Mouse (Mus musculus) hindbrain, embryonic 15.5 days (tissue): ENCODE results near the gene Hist1h4d. TPM values are rescaled to one million over a fixed set of nuclear protein-coding genes. Genes with fewer than 3 reads are reported as not detected.
A peak's percentile ranks its signal among the peaks of the same experiment; 100 is the strongest.
"Not testable (repeated sequence)": the region's sequence is repeated elsewhere in the genome, so short reads cannot be mapped to it uniquely, and the experiment has no call there.

Experiments
- ATAC-seq: fragments of 200-750 bp; cut with Nextera tagmentation; 2 replicates; pipeline ENCODE4 v1.8.0; 2017; ENCODE audit warnings: low read depth, moderate number of reproducible peaks, moderate TSS enrichment; ENCODE audit not compliant: low FRiP score
- H3K27ac ChIP-seq: fragments of 300-500 bp; sonication (generic); replicated peaks from 2 replicates; pipeline ENCODE4 v1.5.1; 2015; ENCODE audit warnings: mild to moderate bottlenecking, inconsistent platforms
- H3K27me3 ChIP-seq: fragments of 300-500 bp; sonication (generic); 2 replicates; pipeline ENCODE4 v1.6.1; 2015; ENCODE audit warnings: control low read depth, inconsistent platforms
- H3K36me3 ChIP-seq: fragments of 300-500 bp; sonication (generic); 2 replicates; pipeline ENCODE4 v1.6.1; 2015; ENCODE audit warnings: control low read depth, inconsistent platforms
- H3K4me1 ChIP-seq: fragments of 300-500 bp; sonication (generic); replicated peaks from 2 replicates; pipeline ENCODE4 v1.6.1; 2015; ENCODE audit warnings: control low read depth, inconsistent platforms
- H3K4me2 ChIP-seq: fragments of 300-500 bp; sonication (generic); 2 replicates; pipeline ENCODE4 v1.6.1; 2015; ENCODE audit warnings: moderate library complexity, mild to moderate bottlenecking, inconsistent platforms
- H3K4me3 ChIP-seq: fragments of 300-500 bp; sonication (generic); 2 replicates; pipeline ENCODE4 v1.5.1; 2015; ENCODE audit warnings: mild to moderate bottlenecking, inconsistent platforms
- H3K9ac ChIP-seq: fragments of 300-500 bp; sonication (generic); 2 replicates; pipeline ENCODE4 v1.6.1; 2015; ENCODE audit warnings: inconsistent platforms
- H3K9me3 ChIP-seq: fragments of 300-500 bp; sonication (generic); 2 replicates; pipeline ENCODE4 v1.6.1; 2016; ENCODE audit warnings: control low read depth, inconsistent platforms
- WGBS: fragments of 180-500 bp; shearing (Covaris S2); methylation state at CpG from one replicate; pipeline ENCODE4 v1.1.7; 2015; 5-methylcytosine and 5-hydroxymethylcytosine counted together
- polyA plus RNA-seq: library from polyadenylated mRNA; unstranded; fragments of >200 nt; fragmentation: Nextera tagmentation; extraction: Ambion mirVana; gene quantifications from 2 replicates; pipeline ENCODE4 v1.2.1, GENCODE M21; 2015

Hist1h4d gene
- polyA plus RNA-seq, 1 experiment from 2014 or later: 35.1 TPM

DNA sequence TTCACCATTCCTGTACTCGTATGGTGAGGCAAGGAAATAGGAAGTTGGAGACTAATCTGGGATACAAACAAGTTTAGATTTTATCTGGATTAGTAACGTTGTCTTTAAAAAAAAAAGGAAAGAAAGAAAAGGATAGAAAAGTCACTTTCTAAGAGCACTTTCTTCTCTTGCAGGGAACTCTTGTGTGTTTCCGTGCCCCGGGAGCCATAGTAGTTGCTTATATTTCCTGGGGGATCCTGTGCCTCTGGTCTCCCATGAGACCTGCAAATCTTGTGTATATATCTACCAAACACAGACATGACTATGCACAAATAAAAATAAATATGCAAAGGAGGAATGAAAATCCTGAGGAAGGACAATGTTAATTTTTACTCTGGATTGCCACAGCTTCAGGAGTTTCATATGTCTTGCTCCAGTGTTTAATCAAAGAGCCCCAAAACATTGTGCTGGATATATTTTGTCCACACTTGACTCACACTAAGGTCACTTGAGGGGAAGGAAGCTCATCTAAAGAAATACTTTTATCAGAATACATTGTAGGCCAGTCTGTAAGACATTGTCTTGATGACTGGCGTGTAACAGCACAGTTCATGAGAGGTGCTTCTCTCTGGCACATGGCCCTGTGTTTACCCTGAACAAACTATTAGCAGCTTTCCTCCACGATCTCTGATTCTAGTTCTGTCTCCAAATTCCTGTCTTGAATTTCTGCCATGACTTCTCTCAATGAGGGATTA is 4.3 kb upstream of the Hist1h4d start:
- 0 out of 2 replicates have a peak overlapping the region, but pooled peaks have one; percentile 16 for H3K9ac ChIP-seq

DNA sequence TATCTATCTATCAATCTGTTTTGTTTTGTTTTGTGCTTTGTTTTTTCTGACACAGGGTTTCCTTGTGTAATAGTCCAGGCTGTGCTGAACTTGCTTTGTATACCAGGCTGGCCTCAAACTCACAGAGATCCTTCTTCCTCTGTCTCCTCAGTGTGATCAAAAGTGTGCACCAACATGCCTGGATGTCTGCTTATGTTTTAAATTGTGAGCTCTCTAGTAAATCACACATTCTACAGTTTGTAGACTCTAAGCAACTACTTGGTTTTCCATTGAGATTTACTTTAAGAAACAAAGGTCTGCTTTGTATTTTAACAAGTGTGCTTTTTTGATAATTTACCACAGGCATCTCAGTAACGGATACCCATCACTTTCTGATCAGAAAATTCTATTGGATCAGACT is 3.6 kb upstream of the Hist1h4d start:
- H3K36me3 ChIP-seq: no peaks in the 10 kb centered on the region
- whole genome bisulfite sequencing: 92% methylated on average over 1 of the region's 1 CpGs
- H3K9me3 ChIP-seq: no peaks in the 10 kb centered on the region
- ATAC-seq: no peak
- no peaks in the 10 kb centered on the region for H3K27me3 ChIP-seq
- H3K4me1 ChIP-seq: peaks cover 37% of the 10 kb centered on the region
- no peak overlapping the region for H3K4me3 ChIP-seq
- no peak overlapping the region for H3K27ac ChIP-seq
- H3K9ac ChIP-seq: no peak overlapping the region
- no peak overlapping the region for H3K4me2 ChIP-seq

More for the DNA sequence above, 4.3 kb upstream of the Hist1h4d start:
- no peak for ATAC-seq
- H3K9me3 ChIP-seq: no peaks in the 10 kb centered on the region
- H3K27ac ChIP-seq: peak overlapping the region; percentile 79; the same call in 1 of the 2 replicates
- H3K27me3 ChIP-seq: no peaks in the 10 kb centered on the region
- peak overlapping the region; percentile 58 for H3K4me2 ChIP-seq
- H3K4me3 ChIP-seq: peak overlapping the region; percentile 43; the same call in 1 of the 2 replicates
- H3K4me1 ChIP-seq: peaks cover 37% of the 10 kb centered on the region
- WGBS: 51% methylated on average over 6 of the region's 6 CpGs
- H3K36me3 ChIP-seq: no peaks in the 10 kb centered on the region

DNA sequence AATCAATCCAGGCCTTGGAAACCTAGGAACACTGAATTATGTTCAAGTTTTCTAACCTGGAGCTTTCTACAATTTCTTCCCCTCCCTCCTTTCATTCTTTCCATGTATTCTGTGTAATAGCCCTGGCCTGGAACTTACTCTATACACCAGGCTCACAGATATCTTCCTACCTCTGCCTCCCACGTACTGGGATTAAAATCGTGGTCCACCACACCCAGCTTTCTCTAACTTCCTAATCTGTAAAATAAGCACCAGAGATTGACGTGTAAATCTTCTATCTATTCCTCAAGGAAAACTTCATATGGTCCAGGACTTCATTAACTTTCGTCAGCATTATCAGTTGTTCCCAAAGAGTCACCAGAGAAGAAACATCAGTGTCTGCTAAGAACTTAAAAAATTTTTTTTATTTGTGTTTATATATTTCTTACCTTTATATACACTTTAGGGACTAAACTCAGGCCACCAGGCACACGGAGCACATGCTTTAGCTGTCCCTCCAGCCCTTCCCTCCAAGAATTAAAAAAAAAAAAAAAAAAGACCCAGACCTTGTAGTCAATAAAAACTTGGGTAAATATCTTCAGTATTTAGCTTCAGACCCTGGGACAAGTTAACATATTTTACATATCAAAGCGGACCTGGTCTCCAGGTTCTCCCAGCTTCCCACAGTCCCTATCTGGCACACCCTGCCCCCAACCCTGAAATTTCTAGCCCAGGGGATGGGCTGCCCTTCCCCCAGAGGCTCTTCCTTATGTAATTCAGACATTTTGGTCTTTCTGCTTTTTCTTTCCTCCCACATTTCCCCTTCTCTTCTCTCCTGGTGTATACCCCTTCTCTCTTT is 1.0 kb downstream of the Hist1h4d start:
- Histone ChIP-seq H3K9ac (peak overlapping the region; percentile 48), H3K4me3 (peak overlapping the region; percentile 53), H3K9me3 (no peaks in the 10 kb centered on the region), H3K36me3 (no peaks in the 10 kb centered on the region), H3K27ac (peak overlapping the region; percentile 80), H3K4me2 (peak overlapping the region; percentile 81), H3K4me1 (peaks cover 38% of the 10 kb centered on the region), H3K27me3 (no peaks in the 10 kb centered on the region)
- WGBS: 8% methylated on average over 6 of the region's 6 CpGs
- no peak for ATAC-seq

DNA sequence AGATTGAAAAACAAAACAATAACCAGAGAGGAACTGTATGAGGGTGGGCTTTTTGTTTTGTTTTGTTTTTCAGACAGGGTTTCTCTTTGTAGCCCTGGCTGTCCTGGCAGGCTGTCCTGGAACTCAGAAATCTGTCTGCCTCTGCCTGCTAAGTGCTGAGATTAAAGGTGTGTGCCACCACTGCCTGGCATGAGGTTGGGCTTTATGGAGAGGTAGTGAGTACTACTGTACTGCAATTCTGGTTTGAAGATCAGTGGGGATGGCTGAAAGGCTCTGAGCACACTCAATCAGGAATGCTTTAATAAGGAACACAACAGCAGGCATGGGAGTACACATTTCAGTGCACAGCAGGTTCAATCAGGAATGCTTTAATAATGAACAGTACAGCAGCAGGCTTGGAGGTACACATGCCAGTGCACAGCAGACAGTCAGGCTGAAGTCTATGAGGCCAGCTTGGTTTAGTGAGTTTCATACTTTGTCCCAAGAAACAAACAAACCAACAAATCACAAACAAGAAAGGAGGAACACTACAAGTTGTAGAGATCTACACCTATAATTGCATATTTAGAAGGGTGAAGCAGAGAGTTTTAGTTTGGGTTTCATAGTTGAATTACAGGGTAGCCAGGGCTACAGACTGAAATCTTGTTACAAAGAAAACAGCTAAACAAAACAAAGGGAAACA is 2.1 kb downstream of the Hist1h4d start:
- ATAC-seq: no peak
- Histone ChIP-seq H3K4me2 (no peak overlapping the region), H3K27me3 (no peaks in the 10 kb centered on the region), H3K27ac (no peak overlapping the region; the same call in 1 of the 2 replicates), H3K4me3 (no peak overlapping the region), H3K4me1 (peaks cover 38% of the 10 kb centered on the region), H3K9me3 (no peaks in the 10 kb centered on the region), H3K36me3 (no peaks in the 10 kb centered on the region), H3K9ac (no peak overlapping the region)

DNA sequence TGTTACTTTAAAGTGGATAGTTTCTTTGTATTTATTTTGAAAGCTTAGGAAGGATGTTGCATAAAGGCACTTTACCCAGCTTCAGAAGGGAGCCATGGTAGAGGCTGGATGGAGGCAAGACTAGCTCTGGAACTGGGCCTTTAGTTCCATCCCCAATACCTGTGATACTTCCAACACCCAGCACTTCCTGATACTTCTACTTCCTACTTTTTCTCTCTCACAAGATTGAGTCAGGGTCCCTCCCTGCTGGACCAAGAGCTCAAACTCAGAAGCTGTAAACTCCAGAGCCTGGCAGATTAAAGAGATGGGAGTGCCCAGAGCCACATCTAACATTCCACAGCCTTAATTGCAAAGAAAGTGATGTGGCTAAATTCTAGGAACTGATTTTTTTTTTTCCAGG is 2.9 kb downstream of the Hist1h4d start:
- Histone ChIP-seq H3K4me1 (peaks cover 38% of the 10 kb centered on the region), H3K9ac (peak overlapping the region; percentile 62; the same call in 1 of the 2 replicates), H3K36me3 (no peaks in the 10 kb centered on the region), H3K9me3 (no peaks in the 10 kb centered on the region), H3K27me3 (no peaks in the 10 kb centered on the region), H3K4me3 (peak overlapping the region; percentile 53), H3K27ac (peak overlapping the region; percentile 93), H3K4me2 (peak overlapping the region; percentile 93)
- no peak for ATAC-seq

DNA sequence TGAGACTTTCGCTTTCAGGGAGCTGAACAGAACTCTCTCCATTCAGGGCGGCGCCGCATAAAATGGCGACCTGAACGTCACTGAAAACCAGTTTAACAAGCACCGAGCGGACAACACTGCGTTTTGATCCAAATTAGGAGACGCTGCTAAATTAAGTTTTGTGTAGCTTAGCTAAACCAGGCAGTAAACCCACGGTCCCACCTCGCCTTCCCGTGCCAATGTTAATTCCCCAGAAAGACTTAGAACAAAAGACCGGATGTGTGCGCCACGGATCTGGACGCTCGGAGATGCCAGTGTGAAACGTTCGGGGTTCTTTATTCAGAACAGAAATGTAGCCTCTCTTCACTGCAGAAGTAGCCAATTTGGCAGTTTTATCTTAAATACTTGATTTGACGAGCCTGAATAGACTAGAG is 3.6 kb downstream of the Hist1h4d start:
- WGBS: under 1% methylated on average over 21 of the region's 21 CpGs
- Histone ChIP-seq H3K4me2 (peak overlapping the region; percentile 93), H3K36me3 (no peaks in the 10 kb centered on the region), H3K4me1 (peaks cover 38% of the 10 kb centered on the region), H3K27me3 (no peaks in the 10 kb centered on the region), H3K9me3 (no peaks in the 10 kb centered on the region), H3K4me3 (peak overlapping the region; percentile 53), H3K27ac (peak overlapping the region; percentile 93), H3K9ac (peak overlapping the region; percentile 62)
- ATAC-seq: no peak

DNA sequence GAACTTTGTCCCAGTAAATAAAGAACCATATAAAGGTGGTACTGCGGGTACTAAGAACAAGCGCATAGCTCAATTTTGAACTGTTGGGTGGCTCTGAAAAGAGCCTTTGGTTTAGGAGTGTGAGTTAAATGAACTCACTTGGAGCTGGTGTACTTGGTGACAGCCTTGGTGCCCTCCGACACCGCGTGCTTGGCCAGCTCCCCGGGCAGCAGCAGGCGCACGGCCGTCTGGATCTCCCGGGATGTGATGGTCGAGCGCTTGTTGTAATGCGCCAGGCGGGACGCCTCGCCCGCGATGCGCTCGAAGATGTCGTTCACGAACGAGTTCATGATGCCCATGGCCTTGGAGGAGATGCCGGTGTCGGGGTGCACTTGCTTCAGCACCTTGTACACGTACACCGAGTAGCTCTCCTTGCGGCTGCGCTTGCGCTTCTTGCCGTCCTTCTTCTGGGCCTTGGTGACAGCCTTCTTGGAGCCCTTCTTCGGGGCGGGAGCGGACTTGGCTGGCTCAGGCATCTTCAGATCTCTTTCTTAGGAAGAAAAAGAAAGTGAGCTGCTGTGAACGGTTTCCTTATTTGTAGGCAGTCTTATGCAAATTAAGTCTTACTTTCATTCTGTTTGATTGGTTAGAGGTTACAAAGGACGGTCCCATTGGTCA is 4.2 kb downstream of the Hist1h4d start:
- peak; percentile 91 for ATAC-seq
- Histone ChIP-seq H3K4me3 (peak overlapping the region; percentile 53), H3K9ac (peak overlapping the region; percentile 62), H3K4me1 (peaks cover 38% of the 10 kb centered on the region), H3K4me2 (peak overlapping the region; percentile 93), H3K27ac (peak overlapping the region; percentile 93)
- WGBS: under 1% methylated on average over 33 of the region's 36 CpGs
- not testable (repeated sequence) for H3K36me3 ChIP-seq, H3K9me3 ChIP-seq, H3K27me3 ChIP-seq

DNA sequence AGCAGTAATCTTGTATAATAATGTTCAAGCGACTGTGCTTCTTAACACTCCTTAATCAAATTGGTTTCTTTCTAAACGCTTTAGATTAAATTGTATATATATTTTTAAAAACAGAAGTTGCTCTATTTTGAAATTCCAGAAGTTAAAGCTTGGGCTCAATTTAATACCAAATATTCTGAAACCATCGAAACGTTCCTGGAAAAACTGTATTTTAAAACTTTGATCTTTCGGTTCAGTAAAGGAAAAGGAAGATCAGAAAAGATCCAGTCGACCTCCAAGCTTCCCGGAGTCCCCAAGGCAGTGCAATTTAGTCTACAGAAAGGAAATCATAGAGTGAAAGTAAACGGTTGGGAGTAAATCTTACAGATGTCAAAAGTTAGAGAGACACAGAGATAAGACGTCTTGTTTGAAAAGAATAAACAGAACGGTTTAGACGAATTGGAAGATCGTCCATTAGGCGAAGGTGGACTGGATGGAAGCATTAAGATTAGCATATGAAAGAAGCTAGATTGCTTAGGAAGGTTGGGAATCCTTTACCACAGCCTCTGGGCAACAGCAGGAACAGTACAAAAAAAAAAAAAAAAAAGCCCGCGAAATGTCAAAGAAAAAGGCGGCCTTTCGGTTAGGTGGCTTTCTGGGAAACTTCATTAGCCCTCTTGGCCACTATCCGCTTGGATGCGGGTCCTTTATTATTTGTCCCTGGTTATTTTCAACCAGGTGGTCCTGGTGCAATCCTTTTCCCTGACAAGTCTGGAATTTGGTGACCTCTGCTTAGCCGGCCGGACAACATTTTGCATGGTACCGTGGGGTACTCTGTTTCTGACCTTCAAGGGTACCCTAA is 4.9 kb downstream of the Hist1h4d start:
- Histone ChIP-seq H3K4me2 (peak overlapping the region; percentile 93), H3K27me3 (no peaks in the 10 kb centered on the region), H3K36me3 (no peaks in the 10 kb centered on the region), H3K27ac (peak overlapping the region; percentile 93), H3K9me3 (no peaks in the 10 kb centered on the region), H3K4me1 (peaks cover 33% of the 10 kb centered on the region), H3K4me3 (peak overlapping the region; percentile 53), H3K9ac (peak overlapping the region; percentile 39)
- no peak for ATAC-seq
- WGBS: 1% methylated on average over 22 of the region's 22 CpGs

DNA sequence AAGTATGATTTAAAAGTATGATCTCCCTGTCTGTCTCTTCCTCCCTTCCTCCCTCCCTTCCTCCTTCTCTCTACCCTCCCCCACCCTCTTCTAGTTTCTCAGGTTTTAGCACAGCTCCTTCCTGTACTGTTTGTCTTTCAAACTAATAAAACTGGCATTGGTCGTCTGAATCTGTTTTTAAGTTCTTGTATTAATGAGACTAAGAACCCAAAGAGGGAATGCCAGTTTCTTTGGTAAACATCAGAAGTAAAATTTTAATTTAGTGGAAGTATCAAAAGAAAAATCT is 5.5 kb downstream of the Hist1h4d start:
- 13% methylated on average over 1 of the region's 1 CpGs for WGBS
- no peak for ATAC-seq

DNA sequence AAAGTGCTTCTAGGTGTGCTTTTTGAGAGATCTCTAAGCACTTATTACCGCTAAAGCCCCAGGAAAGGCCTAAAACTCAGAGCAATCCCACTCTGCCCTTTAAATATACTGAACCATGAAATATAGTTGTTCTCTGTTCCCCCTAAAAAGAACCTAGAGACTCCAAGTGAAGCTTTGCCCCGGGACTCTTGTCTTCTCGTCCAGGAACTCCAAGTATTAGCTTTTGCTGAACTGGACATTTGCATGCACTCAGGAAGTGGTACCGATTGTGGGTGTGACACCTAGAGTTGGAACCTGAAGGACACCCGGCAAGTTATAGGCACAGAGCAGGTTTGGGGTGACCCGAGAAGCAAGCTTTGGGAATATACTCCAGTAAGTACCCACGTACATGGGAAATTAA is 9.8 kb downstream of the Hist1h4d start:
- no peaks in the 10 kb centered on the region for H3K27me3 ChIP-seq
- no peak overlapping the region for H3K9ac ChIP-seq
- H3K36me3 ChIP-seq: no peaks in the 10 kb centered on the region
- H3K4me1 ChIP-seq: peaks cover 7% of the 10 kb centered on the region
- no peak for ATAC-seq
- H3K27ac ChIP-seq: no peak overlapping the region
- 94% methylated on average over 7 of the region's 7 CpGs for WGBS
- no peak overlapping the region for H3K4me3 ChIP-seq
- H3K9me3 ChIP-seq: no peaks in the 10 kb centered on the region
- no peak overlapping the region for H3K4me2 ChIP-seq

More for the DNA sequence above, 5.5 kb downstream of the Hist1h4d start:
- H3K9me3 ChIP-seq: no peaks in the 10 kb centered on the region
- peak overlapping the region; percentile 79 for H3K27ac ChIP-seq
- H3K4me3 ChIP-seq: peak overlapping the region; percentile 53
- no peaks in the 10 kb centered on the region for H3K27me3 ChIP-seq
- no peaks in the 10 kb centered on the region for H3K36me3 ChIP-seq
- H3K9ac ChIP-seq: peak overlapping the region; percentile 39
- H3K4me1 ChIP-seq: peaks cover 30% of the 10 kb centered on the region
- H3K4me2 ChIP-seq: peak overlapping the region; percentile 93

DNA sequence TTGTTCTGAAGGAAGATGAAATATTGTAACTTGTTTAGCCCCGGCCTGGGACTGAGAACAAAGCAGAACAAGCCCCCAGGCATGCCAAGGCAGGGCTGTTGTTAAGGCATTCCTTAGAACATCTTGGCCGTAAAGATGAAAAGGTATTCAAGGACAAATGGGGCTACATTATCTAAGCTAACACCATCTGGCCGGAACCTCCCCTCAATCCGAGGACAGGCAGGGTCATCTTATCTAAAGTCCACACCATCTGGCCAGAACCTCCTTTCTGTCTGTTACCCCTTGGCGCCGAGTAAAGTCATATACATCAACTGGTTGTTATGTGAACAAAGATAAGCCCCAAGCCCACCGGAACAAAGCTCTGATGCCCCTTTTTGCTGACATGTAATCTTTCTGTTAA is 10.5 kb downstream of the Hist1h4d start:
- H3K27me3 ChIP-seq, ATAC-seq, H3K4me1 ChIP-seq, H3K27ac ChIP-seq, H3K9me3 ChIP-seq, H3K36me3 ChIP-seq, H3K4me2 ChIP-seq, H3K9ac ChIP-seq, H3K4me3 ChIP-seq: not testable (repeated sequence)
- WGBS: 89% methylated on average over 7 of the region's 7 CpGs
